Mouse (Mus musculus) hematopoietic multipotent progenitor cell, adult 10-12 weeks (in vitro differentiated cells): ENCODE data around the gene Ndufa4l2. TPM values are rescaled to one million over a fixed set of nuclear protein-coding genes. Genes with fewer than 3 reads are reported as not detected.

Source experiments
- polyA plus RNA-seq: library from polyadenylated mRNA; stranded (reverse); fragments of >175 nt; gene quantifications from 2 replicates; pipeline ENCODE4 v1.2.3, GENCODE M21; 2012; ENCODE audit warnings: low replicate concordance

Ndufa4l2 gene
- 0.44 and 1.5 TPM in 2 replicates for polyA plus RNA-seq

DNA sequence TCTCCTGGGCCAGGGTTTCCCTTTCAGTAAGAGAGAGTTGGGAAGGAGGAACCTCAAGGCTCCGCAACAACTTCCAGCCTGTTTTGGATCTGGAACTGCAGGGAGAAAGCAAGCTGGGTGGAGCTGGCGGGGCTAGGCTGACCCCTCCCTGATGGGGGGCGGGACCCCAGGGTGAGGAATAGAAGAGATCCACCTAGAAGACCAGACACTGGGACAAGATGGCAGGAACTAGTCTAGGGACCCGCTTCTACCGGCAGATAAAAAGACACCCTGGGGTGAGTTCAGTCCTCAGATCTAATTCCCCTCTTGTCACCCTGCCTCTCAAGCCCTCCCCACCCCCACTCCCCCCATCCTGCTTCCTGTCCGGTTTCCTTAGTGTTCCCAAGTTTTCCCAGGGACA lies at the start of gene Ndufa4l2:
Gene Ndufa4l2 (plus strand): TSS at position 204 of the 400 bp plus-strand sequence.

DNA sequence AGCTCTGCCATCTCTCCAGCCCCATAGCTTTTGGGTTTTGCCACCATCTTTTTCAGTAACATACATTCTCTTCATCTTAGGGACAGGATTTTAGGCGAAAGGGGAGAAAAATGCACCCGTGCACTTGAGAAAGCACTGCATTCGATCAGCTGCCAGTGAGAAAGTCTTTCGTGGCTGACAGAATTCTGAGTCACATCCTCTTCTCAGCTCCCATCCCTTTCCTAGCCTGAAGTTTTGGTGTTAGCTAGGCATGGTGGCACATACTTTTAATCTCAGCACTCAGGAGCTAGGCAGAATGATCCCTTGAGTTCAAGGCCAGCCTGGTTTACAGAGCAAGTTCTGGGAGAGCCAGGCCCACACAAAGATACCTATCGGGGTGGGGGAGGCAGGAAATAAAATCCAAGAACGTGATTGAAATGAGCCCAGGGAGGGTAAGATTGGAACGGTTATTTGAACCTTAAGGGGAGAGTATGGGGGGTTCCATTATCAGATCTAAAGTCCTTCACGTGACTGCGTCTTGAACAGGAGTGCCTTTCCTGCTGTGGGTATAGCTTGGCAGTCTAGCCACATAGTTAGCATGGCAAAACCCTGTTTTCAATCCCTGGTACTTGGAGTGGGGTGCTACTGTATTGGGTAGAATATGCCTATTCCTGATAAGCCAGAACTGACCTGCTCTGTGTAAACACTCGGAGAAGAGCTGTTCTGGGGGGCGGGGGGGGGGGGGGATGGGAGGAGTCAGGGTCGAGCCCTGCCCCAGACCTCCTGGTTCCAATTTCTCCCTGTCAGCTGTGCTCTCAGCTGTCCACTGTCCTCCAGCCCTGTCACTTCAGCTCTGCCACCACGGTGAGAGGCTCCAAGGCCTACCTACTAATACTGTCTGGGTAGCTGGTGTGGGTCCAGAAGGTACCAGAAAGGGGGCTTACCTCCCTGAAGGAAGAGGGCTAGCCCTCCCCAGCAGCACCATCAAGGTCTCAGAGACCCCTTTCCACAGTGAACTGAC lies 13.6 kb upstream of the Ndufa4l2 start, which contains the start of gene Stac3:
Gene Stac3 (plus strand): TSS at position 793 of the 1,000 bp plus-strand sequence.

DNA sequence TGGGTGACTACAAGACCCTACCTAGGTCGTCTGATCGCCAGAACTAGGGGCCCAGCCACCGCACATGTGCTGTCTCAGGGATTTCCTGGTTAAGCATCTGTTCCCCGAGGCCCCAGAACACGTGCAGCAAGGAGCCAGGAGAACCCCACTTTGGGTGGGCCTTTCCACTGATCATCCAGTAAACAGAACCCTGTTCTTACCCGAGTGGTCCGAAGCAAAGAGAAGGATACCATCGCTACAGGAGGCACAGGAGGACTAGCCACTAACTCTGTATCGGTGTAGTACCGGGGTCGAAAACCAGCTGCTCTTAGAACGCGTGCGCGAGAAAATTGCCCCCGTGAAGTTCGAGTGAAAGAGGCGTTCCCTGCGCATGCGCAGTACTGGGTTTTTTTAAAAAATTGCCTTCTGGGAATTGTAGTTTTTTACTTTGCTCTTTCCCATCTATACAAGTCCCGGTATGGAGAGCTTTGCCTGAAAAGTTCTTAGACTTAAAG lies 7.4 kb downstream of the Ndufa4l2 start, which contains the start of gene Shmt2:
Gene Shmt2 (minus strand): TSS at position 357 of the 494 bp plus-strand sequence.

DNA sequence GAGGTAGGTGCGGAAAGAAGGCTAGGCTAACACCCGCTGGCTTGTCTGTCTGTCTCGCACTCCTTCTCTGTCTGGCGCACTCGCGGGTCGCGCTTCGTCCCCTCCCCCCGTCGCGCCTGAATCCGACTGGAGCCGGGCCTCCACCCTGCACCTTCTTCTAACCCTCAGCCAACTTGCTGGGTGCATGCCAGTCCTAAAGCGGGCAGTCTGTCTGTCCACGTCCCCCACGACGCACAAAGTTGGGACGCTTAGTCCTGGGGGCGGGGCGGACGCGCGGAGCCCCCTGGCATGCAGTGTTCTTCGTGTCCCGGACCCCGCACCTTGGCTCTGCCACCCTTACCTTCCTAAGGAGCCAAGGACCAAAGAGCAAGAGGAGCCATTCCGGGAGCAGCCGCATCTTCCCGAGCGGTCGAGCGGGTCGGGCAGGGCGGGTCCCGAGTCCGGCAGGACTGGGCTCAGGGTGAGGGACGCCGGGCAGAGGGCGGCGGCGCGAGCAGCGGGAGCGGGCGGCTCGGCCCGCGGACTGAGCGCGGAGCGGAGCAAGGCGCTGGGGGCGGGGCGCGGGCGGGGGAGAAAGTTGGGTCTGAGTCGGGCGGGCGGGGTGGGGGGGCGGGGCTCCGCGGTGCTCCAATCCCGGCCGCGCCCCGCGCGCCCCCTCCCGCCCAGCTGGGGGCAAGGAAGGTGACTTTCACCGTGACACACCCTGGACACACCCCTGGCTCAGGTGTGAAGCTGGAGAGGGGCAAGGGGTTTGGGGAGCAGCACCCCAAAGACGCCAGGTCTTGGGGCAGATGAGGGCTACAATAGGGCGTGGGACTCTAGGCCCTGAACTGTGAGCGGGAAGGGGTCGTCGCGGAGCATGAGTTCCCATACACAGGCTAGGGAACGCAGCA lies 19.5 kb downstream of the Ndufa4l2 start, which contains the start of gene Nxph4:
Gene Nxph4 (minus strand): TSS at position 524 of the 893 bp plus-strand sequence.

Other genes with a start within 250 kb of the Ndufa4l2 start
- 113 TPM in 2 replicates for gene Dctn2, start 248.6 kb upstream of the Ndufa4l2 start, polyA plus RNA-seq
- 232 and 753 TPM in 2 replicates for gene Mbd6, start 225.9 kb upstream of the Ndufa4l2 start, polyA plus RNA-seq
- 10.4 and 46.9 TPM in 2 replicates for gene Mars, start 203.2 kb upstream of the Ndufa4l2 start, polyA plus RNA-seq
- 62.6 and 140 TPM in 2 replicates for gene Arhgap9, start 193.0 kb upstream of the Ndufa4l2 start, polyA plus RNA-seq
- gene Gli1, start 173.0 kb upstream of the Ndufa4l2 start, polyA plus RNA-seq = 0.10 TPM in 2 replicates
- gene Inhbe, start 160.6 kb upstream of the Ndufa4l2 start, polyA plus RNA-seq = not detected in 2 replicates
- not detected in 2 replicates for gene Inhbc, start 144.5 kb upstream of the Ndufa4l2 start, polyA plus RNA-seq
- 148 and 183 TPM in 2 replicates for gene R3hdm2, start 134.6 kb upstream of the Ndufa4l2 start, polyA plus RNA-seq
- gene Stac3, start 13.3 kb upstream of the Ndufa4l2 start, polyA plus RNA-seq = 1.4 and 2.5 TPM in 2 replicates
- 94.2 and 147 TPM in 2 replicates for gene Shmt2, start 7.5 kb downstream of the Ndufa4l2 start, polyA plus RNA-seq
- gene Nxph4, start 19.6 kb downstream of the Ndufa4l2 start, polyA plus RNA-seq = 0.07 TPM in 1 of 2 replicates, not detected in the other
- gene Lrp1, start 106.2 kb downstream of the Ndufa4l2 start, polyA plus RNA-seq = 275 and 343 TPM in 2 replicates
- gene Stat6, start 128.0 kb downstream of the Ndufa4l2 start, polyA plus RNA-seq = 45.8 and 162 TPM in 2 replicates
- 1.4 and 2.3 TPM in 2 replicates for gene Nemp1, start 151.9 kb downstream of the Ndufa4l2 start, polyA plus RNA-seq
- 35.7 and 62.7 TPM in 2 replicates for gene Nab2, start 153.6 kb downstream of the Ndufa4l2 start, polyA plus RNA-seq
- gene Myo1a, start 190.2 kb downstream of the Ndufa4l2 start, polyA plus RNA-seq = 0.06 TPM in 1 of 2 replicates, not detected in the other
- gene Tac2, start 209.5 kb downstream of the Ndufa4l2 start, polyA plus RNA-seq = 0.58 and 3.1 TPM in 2 replicates
- gene Zbtb39, start 224.6 kb downstream of the Ndufa4l2 start, polyA plus RNA-seq = 3.1 and 3.6 TPM in 2 replicates
- gene Gpr182, start 236.8 kb downstream of the Ndufa4l2 start, polyA plus RNA-seq = 0.07 and 3.4 TPM in 2 replicates
- 0.08 and 0.13 TPM in 2 replicates for gene Rdh1, start 244.8 kb downstream of the Ndufa4l2 start, polyA plus RNA-seq
- 0.10 and 0.20 TPM in 2 replicates for gene Rdh16f1, start 244.8 kb downstream of the Ndufa4l2 start, polyA plus RNA-seq